Mouse (Mus musculus): ENCODE data around the gene Gm10447.

Gm10447 gene

GRCm38 (mm10) chr11:53478383-53479170 lies 21.7 kb upstream of the Gm10447 start:
- DNase-seq (ENCODE audit: low spot score) = no peak

- no peak for DNase-seq (ENCODE audit: low spot score)
Measured at GRCm38 (mm10) chr11:53477833-53478232, 20.9 kb upstream of the Gm10447 start.

GRCm38 (mm10) chr11:53475620-53476019 lies 18.7 kb upstream of the Gm10447 start:
- DNase-seq (ENCODE audit: low spot score) = no peak

GRCm38 (mm10) chr11:53472709-53473108 lies 15.8 kb upstream of the Gm10447 start:
- DNase-seq (ENCODE audit: low spot score) = no peak

GRCm38 (mm10) chr11:53469968-53470695 lies 13.2 kb upstream of the Gm10447 start, which contains the start of gene Gm9837:
Gm9837 (minus strand) TSS chr11:53470479.
- peak; percentile 72 for DNase-seq (ENCODE audit: low spot score)

- no peak for DNase-seq (ENCODE audit: low spot score)
Measured at GRCm38 (mm10) chr11:53469294-53469967, 12.5 kb upstream of the Gm10447 start.

- peak; percentile 54 for DNase-seq (ENCODE audit: low spot score)
Measured at GRCm38 (mm10) chr11:53466231-53466971, 9.5 kb upstream of the Gm10447 start.

GRCm38 (mm10) chr11:53463551-53464424 lies 6.9 kb upstream of the Gm10447 start:
- DNase-seq (ENCODE audit: low spot score) = no peak

- DNase-seq (ENCODE audit: low spot score) = no peak
Measured at GRCm38 (mm10) chr11:53461727-53462126, 4.8 kb upstream of the Gm10447 start.

- no peak for DNase-seq (ENCODE audit: low spot score)
Measured at GRCm38 (mm10) chr11:53460192-53460591, 3.3 kb upstream of the Gm10447 start.

- no peak for DNase-seq (ENCODE audit: low spot score)
Measured at GRCm38 (mm10) chr11:53458996-53459395, 2.1 kb upstream of the Gm10447 start.

- DNase-seq (ENCODE audit: low spot score) = no peak
Measured at GRCm38 (mm10) chr11:53457372-53457954, 553 bp upstream of the Gm10447 start.

- DNase-seq (ENCODE audit: low spot score) = no peak
Measured at GRCm38 (mm10) chr11:53453031-53453430, 3.9 kb downstream of the Gm10447 start.

- no peak for DNase-seq (ENCODE audit: low spot score)
Measured at GRCm38 (mm10) chr11:53452396-53452795, 4.5 kb downstream of the Gm10447 start.

GRCm38 (mm10) chr11:53451361-53451760 lies 5.5 kb downstream of the Gm10447 start:
- DNase-seq (ENCODE audit: low spot score) = no peak

- DNase-seq (ENCODE audit: low spot score) = no peak
Measured at GRCm38 (mm10) chr11:53450070-53450705, 6.7 kb downstream of the Gm10447 start.

GRCm38 (mm10) chr11:53448529-53448928 lies 8.4 kb downstream of the Gm10447 start:
- DNase-seq (ENCODE audit: low spot score) = no peak

- DNase-seq (ENCODE audit: low spot score) = no peak
Measured at GRCm38 (mm10) chr11:53447996-53448395, 8.9 kb downstream of the Gm10447 start.

GRCm38 (mm10) chr11:53446183-53446582 lies 10.7 kb downstream of the Gm10447 start:
- no peak for DNase-seq (ENCODE audit: low spot score)

- no peak for DNase-seq (ENCODE audit: low spot score)
Measured at GRCm38 (mm10) chr11:53445562-53445961, 11.3 kb downstream of the Gm10447 start.
